Mouse (Mus musculus): Measurements from ENCODE around the gene Pak3. TPM values are rescaled to one million over a fixed set of nuclear protein-coding genes. Genes with fewer than 3 reads are reported as not detected.

The Pak3 gene
- polyA plus RNA-seq, 1 experiment from 2014 or later = 8.7 TPM

Other genes starting within 250 kb of the Pak3 start
- 4.6 and 6.7 TPM in 2 replicates for gene Chrdl1, start 124.3 kb upstream of the Pak3 start, polyA plus RNA-seq (2015; fragmentation: Nextera tagmentation; extraction: Ambion mirVana)

Measured in intestine, embryonic 15.5 days (tissue).